Mouse (Mus musculus) heart, adult 11 months (tissue): Measurements from ENCODE around the gene Tmem251.

Experiments
- DNase-seq: peaks from one replicate; pipeline ENCODE4 v3.0.0; 2022

Tmem251 gene

DNA sequence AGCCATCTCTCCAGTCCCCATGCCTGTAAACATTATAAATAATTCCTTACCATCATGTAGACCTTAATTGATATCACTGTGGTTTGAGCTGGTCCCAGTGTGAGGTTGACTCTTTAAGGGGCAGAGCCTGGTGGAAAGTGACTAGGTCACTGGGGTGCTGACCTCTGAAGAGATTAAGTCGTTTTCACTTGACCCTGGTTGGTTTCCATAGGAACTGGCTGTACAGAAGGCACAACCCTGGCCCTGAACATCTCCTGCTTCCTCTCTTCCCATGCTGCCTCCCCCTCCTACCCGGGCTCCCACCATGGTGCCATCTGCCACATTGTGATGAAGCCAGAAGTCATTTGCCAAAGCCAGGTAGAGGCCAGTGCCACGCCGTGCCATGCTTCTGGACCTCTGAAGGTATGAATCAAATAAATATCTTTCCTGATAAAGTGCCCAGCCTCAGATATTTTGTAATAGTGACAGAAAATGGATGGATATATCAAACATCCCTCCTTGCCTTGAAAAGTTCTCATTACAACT lies 32.6 kb upstream of the Tmem251 start:
- DNase-seq: peak; percentile 60

DNA sequence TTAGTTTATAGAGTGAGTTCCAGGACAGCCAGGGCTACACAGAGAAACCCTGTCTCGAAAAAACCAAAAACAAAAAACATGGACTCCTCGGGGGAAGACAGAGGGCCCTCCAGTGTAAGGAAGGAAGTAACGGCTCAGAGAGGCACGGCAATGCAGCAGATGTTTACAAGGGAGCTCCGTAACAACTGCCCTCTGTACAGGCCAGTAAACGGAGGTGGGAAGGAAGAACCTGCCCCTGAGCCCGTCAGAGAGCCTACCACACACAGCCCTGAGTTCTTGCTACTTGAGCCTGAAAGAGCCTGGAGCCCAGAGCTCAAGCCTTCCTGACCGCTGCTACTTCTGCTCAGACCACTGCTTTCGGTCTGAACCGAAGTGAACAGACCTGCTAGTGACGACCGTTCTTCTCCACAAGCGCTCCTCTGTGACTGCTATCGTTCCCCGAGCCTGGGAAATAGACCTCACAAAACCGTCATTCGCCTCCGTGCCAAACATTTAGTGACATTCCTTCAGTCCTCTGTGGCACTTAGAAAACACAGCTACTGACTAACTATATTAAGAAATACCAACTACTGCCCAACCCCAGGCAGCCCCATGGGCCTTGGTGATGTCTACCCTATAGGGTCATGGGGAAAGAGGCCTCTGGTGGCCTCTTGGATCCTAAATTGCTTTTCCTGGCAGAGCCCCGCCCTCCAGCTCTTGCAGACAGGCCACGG lies 30.3 kb upstream of the Tmem251 start:
- peak; percentile 88 for DNase-seq

DNA sequence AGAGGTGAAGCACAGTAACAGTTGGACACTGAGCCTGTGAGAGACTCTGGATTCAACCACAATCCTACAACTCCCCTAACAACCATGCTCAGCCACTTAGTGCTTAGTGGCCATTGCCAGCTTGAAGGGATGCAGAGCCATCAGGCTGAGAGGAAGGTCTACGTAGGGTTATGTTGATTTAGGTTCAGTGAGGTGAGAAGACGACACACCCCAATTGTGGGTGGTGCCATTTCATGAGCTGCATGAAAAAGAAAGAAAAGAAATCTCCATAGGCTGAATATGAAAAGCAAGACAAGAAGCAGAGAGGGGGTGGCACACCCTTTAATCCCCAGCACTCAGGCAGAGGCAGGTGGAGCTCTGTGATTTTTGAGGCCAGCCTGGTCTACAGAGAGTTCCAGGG lies 29.4 kb upstream of the Tmem251 start:
- DNase-seq: no peak

DNA sequence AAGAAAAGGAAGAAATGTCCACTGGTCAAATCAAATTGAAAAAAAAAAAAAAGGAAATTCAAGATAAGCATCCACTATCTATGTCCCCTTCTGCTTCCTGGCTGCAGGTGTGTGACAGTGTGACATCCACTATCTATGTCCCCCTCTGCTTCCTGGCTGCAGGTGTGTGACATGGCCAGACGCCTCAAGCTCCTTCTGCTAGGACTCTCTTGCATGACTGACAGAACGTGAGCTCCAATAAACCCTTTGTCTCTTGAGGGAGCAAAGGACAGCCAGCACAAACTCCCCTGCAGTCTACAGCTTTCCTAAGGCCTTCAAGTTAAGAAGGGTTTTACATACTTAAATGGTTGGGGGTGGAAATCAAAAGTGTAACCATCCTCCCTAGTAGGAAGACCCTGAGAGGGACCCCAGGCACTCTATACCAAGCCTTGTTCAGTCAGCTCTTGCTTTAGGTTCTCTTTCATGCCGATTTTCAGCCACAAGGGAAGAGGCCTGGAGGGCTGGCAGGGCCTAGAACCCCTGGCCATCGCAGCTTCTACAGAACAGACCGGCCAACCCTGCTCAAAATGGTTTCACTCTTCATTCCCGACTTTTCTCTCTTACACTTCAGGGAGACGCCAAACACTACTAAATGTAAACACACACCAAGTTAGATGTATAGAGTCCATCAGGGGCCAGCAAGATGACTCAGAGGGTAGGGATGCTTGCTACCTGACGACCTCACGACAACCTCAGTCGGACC lies 28.7 kb upstream of the Tmem251 start:
- peak; percentile 64 for DNase-seq

DNA sequence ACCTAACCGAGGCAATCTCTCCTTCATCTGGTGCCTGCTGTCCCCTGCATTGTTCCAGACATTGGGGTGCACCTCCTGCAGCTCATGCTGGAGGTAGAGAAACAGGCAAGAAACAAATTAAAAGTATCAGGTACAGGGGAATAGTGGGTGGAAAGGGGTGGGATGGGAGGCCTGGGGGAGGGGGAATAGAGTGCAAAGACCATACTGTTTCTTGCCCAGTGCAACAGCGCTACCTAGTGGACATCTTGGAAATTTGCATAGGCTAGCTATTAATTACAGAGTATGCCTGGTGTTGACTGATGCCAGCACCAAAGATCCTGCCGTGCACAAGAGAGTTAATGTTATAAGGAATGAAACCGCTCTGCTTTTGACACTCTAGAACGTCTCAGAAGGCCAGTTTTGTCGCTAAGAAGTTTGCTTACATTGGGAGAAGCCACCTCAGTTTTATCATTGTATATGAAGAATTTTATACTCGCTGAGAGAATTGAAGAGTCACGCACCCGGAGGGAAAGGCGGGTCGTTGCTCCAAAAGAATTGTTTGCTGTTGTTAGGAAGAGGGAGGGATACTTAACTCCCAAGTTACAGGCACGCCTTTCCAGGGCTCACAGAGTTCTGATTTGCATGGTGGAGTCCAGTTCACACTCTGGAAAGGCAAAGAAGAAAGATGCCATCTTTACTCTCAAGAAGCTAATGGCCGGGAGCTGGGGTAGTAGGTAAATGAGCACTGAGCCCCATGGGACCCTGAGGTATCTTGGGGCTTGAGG lies 23.8 kb upstream of the Tmem251 start:
- DNase-seq: peak; percentile 86

DNA sequence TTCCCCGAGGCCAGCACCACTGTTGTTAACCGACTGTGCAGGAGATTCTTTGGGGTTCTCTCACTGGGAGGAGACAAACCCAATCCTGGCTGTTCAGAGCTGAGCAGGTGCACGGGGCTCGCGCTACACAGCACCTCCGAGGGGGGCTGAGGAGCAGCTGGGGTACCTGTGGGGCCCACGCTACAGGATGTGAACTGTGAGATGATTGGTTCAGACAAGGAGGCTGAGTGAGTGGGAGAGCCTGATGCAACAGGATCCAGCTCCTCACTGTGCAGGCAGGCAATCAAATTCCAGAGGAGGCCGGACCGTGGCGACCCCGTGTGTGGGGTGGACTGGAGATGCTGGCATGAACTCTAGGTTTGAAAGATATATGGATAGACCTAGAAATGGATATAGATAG lies 21.1 kb upstream of the Tmem251 start:
- peak; percentile 70 for DNase-seq

DNA sequence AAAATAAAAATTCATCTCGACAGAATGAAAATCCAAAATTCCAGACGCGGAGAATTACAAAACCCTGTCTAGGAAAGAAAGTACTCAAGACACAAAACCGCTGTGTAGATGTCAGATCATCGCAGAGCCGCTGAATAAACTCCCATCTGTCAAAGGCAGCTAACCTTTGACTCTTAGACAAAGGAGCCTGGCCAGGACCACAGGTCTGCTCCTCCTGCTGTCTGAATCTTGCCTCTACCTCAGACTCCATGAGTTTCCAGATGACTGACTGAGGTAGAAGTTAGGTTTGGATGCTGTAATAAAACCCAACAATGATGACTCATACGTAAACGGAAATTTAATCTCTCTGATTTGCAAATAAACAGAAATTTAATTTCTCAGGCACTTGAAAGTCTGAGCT lies 20.6 kb upstream of the Tmem251 start:
- DNase-seq: no peak

DNA sequence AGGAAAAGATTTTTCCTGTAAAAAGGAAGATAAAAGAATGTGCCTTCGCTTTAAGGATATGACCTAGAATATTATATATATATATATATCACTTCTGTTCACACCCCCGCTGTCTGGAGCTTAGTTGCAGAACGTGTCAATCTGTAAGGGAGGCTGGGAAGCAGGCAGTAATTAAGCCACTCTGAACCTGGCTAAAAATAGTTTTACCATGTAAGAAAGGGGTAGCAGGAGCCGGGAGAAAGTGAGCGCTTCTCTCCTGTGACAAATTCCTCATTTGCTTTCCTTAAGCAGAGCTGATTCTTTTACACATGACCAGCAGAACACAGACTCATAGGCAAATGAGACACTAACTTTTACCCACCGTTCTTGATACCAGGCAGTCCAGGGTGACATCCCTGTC lies 19.7 kb upstream of the Tmem251 start:
- no peak for DNase-seq

DNA sequence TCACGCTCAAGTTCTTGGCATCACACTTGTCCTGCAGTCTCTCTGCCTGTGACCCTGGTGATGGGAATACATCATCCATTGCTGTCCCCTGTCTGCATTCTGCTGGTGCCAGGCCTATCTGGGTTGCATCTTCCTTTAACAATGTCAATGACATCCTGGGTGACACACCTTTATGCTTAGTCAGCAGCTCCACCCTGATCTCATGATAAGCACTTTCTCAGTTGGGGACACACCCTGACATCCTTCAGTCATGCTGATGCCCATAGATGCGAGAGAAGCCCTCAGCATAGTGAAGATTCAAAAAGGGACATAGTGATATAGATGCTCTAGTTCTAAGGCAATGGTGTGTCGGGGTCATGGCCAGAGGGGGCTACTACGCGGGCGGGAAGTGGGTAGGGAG lies 18.4 kb upstream of the Tmem251 start:
- no peak for DNase-seq

DNA sequence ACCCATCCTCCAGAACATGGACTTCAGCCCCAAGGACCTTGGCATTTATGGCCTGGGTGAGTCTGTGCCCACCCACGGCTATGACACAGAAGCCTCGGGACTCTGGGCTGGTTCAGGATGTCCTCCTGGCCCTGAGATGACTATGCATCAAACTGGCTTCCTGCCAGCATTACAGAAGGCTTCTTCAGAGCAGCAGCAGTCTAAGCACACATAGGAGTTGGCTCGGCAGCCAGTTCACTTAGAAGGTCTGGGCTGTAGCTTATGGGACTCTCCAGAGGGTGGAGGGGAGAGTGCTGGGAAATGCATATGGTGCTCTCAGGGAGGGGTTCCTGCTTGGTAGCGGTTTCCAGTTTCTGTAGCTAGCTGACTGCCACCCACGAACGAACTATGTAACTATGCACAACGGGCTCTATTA lies 17.8 kb upstream of the Tmem251 start:
- no peak for DNase-seq

DNA sequence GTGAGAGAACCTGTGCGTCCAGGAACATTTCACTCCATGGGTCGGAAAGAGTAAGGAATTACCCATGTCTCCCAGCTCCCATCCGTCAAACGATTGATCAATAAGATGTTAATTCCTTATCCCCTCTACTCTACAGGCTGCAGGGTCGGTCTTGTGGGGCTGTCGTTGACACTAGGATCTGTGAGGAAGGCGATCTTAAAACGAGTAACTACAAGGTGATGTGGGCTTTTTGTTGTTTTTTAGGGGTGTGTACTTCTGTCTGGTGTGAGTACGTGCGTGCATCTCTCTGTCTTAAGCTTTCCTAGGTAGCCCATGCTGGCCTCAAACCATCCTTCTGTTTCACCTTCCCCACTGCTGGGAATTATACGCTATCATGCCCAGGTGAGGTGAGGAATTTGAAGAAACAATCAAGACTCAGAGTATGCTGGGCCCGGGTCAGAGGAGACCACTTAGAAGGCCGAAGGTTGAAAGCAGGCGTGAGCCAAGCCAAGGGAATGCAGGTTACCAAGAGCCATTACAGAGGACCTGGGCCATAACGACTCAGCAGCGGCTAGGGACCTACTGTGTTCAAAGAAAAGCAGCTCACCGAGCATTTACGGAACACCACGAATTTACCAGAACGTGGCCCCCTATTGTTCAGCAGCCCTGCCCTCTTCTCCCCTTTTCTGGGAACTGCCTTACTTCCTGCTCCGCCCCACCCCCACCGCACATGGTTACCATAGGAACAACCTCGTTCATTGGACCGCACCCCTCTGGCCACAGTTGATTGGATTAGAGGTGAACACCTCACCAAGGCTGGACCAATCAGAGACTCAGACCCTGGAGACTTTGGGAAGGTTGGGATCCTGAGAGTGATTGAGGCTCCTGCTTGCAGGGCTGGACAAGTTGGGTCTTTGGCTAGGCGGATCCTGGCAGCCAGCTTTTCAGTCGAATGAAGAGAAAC lies 13.4 kb upstream of the Tmem251 start:
- DNase-seq: peak; percentile 97

DNA sequence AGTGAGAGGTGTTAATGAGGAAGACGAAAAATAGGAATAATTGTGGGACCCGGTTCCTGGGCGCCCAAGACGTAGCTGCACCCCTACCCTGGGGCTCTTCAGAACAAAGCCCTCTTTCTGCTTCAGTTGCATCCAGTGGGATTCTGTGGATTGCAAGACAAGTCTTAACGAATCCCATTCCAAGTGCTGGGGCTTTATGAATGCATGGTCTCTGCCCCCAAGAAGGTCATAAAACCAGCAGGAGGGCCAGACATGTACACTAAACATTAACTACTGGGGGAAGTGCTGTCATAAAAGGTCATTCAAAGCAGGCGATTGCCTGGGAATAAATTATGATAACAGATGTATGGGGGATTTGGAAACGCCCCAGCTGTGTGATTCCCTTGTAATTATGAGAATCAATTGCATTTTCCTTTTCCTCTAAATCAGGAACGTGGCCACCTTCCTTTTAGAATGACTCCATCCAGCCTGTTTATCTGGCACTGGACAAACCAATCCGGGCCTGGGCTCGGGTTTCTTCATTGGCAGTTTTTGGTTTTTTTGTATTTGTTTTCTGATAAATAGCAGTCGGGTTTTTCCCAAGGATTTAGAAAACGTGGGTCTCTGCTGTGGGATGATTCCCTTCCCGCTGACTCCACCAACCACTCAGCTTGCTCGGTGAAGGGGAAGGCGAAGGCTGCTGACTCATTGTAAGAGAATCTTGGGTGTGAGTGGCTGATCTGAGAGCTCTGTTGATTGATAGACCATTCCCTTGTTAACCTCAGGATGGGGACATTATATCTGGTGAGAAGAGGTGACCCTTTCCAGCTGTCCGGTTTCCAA lies 12.6 kb upstream of the Tmem251 start:
- no peak for DNase-seq

DNA sequence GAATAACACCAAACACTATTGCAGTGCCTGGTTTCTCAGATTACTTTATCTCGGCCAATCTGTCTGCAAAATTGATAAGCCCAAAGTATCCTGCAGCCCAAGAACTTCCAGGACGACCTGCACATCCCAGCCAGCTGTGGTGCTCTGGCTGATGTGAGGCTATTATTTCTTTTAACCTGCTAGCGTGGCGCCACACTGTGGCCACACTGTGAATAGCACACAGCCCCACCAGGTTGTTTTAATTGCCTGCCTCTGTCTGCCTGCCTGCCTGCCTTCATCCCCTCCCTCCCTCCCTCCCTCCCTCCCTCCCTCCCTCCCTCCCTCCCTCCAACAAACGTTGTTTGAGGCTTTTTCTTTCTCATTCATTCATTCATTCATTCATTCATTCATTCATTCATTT lies 10.2 kb upstream of the Tmem251 start:
- peak; percentile 92 for DNase-seq

DNA sequence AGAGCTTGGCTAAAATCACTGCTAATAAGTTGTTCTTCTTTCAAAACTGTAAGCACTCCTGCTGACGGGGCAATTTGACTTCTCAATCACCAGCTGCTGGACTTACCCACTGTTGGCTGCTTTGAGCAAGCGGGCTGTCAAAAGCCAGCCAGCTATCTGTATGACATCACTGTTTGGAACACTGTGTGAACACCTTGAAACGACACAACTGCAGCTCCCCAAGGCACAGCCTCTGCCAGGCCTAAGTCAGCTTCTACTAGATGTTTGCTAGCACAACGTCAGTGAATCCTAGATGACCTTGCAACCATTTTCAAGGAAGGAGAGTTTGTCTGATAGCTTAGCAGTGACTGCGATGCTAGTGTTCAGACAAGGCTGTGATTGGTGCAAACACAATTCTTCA lies 4.5 kb upstream of the Tmem251 start:
- DNase-seq: no peak

DNA sequence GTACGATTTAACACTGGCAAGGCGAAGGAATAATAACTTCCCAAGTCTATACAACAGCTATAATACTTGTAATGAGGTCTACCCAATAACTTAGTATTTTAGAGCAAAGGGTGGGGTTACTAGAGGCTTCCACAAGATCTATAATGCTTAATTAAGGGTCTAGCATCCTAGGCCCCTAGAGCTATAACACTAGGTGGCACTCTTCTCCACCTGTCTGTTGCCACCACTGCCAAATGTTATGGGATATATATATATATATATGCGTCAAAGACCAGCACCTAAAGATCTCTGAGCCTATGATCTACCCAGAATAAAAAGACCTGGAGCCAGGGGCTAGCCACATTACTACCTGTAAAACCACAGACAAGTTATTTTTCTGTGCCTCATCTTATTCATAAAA lies 3.3 kb upstream of the Tmem251 start:
- no peak for DNase-seq

DNA sequence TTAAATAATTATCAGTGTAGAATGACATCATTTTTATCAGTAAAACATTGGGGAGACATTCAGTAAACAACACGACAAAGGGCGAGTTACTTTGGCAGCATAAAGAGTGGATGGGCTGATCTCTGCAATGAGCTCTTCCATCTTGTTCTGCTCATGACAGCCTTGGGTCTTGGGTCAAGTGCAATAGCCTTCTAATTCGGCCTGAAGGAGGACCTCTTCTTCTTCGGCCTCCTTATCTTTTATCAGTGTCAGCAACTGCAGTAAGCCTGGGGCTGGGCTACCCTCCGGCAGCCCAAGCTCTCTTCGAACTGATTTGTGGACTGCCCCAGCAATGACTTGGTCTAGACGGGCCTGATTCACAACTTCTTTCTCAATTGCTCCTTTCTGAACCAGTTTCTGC lies 1.5 kb upstream of the Tmem251 start:
- peak; percentile 71 for DNase-seq

DNA sequence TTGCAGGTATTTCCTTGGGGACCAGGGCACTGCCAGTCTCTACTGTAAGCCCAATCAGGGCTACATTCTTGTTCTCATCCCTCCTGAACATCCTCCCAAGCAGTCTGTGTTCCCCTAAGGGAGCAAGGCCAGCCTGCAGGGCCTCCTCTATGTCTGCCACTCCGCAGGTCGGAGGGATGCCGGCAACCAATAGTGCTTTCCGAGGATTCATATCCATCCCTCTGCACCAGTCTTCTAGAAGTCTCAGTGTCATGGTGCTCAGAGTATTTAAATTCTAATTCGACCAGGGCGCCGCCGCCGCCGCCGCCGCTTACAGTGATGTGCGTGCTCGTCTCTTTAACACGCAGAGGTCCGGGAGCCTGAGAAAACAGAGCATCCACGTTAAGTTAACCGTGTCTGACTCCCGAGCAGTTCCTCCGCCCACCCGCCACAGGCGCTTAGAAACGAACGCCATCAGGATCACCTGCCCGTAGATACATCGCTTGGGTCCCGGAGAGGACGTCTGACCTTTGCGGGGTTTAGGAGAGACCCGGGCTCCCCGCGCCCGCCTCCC lies 450 bp upstream of the Tmem251 start:
- no peak for DNase-seq

DNA sequence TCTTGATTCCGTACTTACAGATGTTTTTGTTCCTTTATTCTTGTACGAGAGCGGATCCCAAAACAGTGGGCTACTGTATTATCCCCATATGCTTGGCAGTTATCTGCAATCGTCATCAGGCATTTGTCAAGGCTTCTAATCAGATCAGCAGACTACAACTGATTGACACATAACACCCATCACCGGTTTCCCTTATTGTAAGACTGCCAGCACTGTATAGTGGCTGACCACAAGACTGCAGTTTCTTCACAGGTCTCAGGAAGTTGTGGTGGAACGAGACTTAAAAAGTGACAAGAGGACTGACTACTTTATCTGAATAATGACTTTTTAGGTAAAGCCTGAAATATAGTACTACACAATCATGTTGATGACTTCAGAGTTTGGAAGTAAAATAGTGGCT lies 1.3 kb downstream of the Tmem251 start:
- peak; percentile 88 for DNase-seq

DNA sequence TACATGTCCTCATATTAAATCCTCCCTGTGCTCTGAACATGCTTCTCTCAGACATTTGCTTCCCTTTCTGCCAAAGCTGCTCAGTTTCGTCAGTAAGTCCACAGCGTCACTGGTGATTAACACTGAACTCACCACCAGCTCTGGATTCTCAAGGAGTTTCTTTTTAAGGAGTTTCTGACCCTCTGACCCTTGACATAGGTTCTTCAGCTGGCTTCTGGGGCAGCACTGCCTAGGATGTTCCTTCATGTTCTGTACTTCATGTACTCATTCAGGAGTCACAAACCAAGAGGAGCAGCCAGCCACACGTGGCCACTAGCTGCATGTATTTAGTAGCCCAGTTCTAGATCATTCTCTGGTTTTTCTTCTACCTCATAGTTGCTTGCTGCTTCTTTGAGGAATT lies 4.7 kb downstream of the Tmem251 start:
- DNase-seq: peak; percentile 55

DNA sequence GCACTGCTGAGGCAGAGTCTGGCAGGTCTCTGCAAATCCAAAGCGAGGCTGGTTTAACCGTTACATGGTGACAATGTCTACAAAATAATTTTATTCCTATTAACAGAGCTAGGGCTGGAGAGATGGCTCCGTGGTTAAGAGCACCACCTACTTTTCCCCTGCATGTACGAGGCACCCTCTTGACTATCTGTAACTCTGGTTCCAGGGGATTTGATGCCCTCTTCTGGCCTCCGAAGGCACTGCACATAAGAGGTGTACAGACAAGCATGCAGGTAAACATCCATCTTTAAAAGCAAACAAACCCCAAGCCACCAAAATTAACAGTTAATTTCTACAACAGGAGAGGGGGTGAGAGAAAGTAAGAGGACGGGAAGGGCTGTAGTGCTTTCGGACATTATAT lies 12.7 kb downstream of the Tmem251 start:
- no peak for DNase-seq

DNA sequence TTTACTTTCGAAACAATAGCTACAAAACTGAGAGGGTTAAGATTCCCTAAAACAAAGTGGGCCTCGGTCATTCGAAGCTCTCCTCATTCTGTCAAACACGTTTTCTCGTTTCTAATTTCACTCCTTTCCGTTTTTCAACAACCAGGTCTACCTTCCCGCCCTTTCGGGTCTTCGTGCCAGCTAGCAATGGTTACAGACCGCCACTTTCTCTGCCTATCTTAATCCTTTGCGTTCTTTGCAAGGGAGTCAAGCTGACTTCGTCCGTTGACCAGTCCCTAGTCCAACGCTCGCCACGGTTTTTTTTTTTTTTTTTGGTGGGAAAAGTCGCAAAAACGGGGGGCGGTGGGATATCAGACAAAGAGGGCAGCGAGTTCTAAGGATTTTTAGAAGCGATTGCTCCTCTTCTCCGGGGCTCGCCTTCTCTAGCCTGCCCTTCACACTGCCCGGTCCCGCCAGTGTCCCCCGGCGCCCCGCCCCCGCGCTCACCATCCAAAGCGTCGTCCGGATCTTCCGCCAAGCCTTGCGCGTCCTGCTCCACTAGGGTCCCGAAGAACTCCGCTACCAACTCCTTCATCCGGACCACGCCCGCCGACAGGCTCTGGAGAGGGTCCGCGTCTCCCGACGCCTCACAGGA lies 13.6 kb downstream of the Tmem251 start:
- peak; percentile 89 for DNase-seq
